Mouse (Mus musculus) thymus, postnatal 14 days (tissue): Measurements from ENCODE around the gene Coro6.

Source experiments
- DNase-seq: peaks from one replicate; pipeline ENCODE4 v3.0.0; 2021

The Coro6 gene

DNA sequence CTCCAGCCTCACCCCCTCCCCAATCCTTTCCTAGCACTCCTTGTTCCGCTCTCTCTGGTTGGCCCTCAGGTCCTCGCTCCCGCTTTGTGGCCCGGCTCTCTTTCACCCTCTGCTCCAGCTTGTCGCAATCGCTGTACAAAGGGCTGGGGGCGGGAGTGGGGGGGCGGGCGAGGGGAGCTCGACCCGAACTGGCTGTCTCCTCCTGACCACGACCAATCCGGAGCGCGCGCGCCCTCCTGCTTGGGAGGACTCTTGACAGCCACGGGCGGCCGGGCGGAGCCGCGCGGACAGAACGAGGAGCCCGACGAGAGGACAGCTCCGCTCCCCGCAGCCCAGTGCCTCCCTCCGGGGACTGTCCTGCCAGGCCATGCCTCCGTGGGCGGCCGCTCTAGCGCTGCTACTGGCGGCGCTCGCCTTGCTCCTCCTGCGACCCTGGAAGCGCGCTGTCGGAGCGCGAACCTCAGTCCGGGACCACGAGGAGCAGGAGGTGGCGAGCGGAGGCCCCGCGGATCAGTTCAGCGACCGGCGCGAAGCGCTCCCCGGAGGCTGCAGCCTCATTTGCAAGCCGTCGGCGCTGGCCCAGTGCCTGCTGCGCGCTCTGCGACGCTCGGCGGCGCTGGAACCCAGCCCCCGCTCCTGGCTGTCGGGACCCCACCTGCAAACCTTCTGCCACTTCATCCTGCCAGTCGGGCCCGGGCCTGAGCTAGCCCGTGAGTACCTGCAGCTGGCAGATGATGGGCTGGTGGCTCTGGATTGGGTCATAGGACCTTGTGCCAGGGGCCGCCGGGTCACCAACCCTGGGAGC lies 52.8 kb downstream of the Coro6 start, which contains the start of gene Abhd15:
Gene Abhd15, plus strand, starts transcription at position 290 of the 805 bp plus-strand sequence.
- DNase-seq = peak; percentile 80

GRCm38 (mm10) chr11:77515637-77516552 lies 53.7 kb downstream of the Coro6 start, which contains the start of gene Trp53i13:
TSS of gene Trp53i13 (minus strand) at chr11:77515980.
- DNase-seq = peak; percentile 68

- DNase-seq = no peak
Measured at GRCm38 (mm10) chr11:77516553-77517425, 54.6 kb downstream of the Coro6 start.

DNA sequence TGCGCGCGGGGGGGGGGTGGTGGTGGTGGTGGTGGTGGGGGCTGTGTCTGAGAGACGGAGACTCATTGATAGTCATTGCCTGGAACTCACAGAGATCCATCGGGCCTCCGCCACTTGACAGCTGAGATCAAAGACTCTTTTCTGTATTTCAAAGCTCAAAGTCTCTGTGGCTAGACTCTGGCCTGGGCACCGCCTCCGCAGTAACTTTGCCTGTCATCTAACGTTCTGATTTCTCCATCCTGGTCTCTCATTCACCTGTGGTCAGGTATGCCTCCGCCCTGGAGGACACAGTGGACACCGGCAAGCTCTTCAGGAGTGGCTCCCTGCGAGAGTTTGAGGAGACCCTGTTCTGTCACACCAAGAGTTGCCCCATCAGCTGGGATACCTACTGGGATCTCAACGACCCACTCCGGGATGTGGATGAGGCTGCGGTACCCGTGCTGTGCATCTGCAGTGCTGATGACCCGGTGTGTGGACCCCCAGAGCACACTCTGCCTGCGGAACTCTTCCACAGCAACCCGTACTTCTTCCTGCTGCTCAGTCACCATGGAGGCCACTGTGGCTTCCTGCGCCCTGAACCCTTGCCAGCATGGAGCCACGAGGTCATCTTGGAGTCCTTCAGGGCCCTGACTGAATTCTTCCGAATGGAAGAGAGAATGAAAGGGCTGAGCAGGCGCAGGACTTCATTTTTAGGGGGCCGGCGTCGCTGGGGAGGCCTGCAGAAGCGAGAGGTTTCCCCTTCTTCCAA lies 56.0 kb downstream of the Coro6 start:
- peak; percentile 65 for DNase-seq

- DNase-seq = peak; percentile 86
Measured at GRCm38 (mm10) chr11:77519043-77519442, 56.8 kb downstream of the Coro6 start, which contains the start of gene Gm10392. TSS of gene Gm10392 (minus strand) at chr11:77519198.
